In the genomic region with DNA sequence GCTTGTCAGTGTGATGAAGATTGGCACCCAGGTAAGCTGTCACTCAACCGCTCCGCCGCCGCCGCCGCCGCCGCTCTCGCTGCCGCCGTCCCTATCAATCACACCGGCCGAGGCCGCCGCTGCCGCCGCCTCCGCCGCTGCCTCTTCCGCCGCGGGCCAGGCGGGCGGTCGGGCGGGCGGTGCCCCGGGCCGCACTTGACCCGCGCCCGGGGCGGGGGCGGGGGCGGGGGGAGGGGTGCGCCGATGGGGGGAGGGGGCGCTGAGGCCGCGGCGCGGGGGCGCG, we compare ENCODE assay signal across 7 mouse cellular contexts. TPM values are rescaled to one million over a fixed set of nuclear protein-coding genes. Genes with fewer than 3 reads are reported as not detected.
DNase-seq lines count a peak whose midpoint lies in the region; ATAC-seq lines count a peak whose summit lies in the region.

No protein-coding gene starts in this region.

- no peaks in the 10 kb centered on the region for H3K27me3 ChIP-seq in megakaryocyte, embryonic 14.5 days (replicated peaks)
- no peaks in the 10 kb centered on the region for H3K27me3 ChIP-seq in forebrain, embryonic 11.5 days (ENCODE audit: control insufficient read depth, insufficient read depth, low read length)
- H3K27me3 ChIP-seq in limb, embryonic 12.5 days = no peaks in the 10 kb centered on the region
- H3K27me3 ChIP-seq in stomach, embryonic 14.5 days (ENCODE audit: control insufficient read depth, insufficient read depth, low read length) = no peaks in the 10 kb centered on the region

- peak overlapping the region; percentile 97 for H3K4me3 ChIP-seq in megakaryocyte, embryonic 14.5 days (replicated peaks)
- peak overlapping the region; percentile 80 for H3K4me3 ChIP-seq in forebrain, embryonic 11.5 days (ENCODE audit: low read depth, low read length)
- H3K4me3 ChIP-seq in limb, embryonic 12.5 days (replicated peaks) = peak overlapping the region; percentile 78
- H3K4me3 ChIP-seq in stomach, embryonic 14.5 days (ENCODE audit: low read depth, low read length) = peak overlapping the region; percentile 82

- H3K4me1 ChIP-seq in megakaryocyte, embryonic 14.5 days = peaks cover 49% of the 10 kb centered on the region
- H3K4me1 ChIP-seq in forebrain, embryonic 11.5 days (replicated peaks; ENCODE audit: control insufficient read depth, insufficient read depth, low read length) = peaks cover 22% of the 10 kb centered on the region
- H3K4me1 ChIP-seq in limb, embryonic 12.5 days (replicated peaks) = peaks cover 30% of the 10 kb centered on the region
- H3K4me1 ChIP-seq in stomach, embryonic 14.5 days (ENCODE audit: control insufficient read depth, insufficient read depth, low read length) = peaks cover 33% of the 10 kb centered on the region

- DNase-seq in forebrain, embryonic 11.5 days (ENCODE audit: low spot score) = no peak
- no peak for DNase-seq in adrenal gland, postnatal 25 days
- no peak for DNase-seq in gastrocnemius, postnatal 14 days

- H3K27ac ChIP-seq in forebrain, embryonic 11.5 days (ENCODE audit: low read depth, low read length) = peak overlapping the region; percentile 91
- peak overlapping the region; percentile 96 for H3K27ac ChIP-seq in limb, embryonic 12.5 days
- peak overlapping the region; percentile 96 for H3K27ac ChIP-seq in stomach, embryonic 14.5 days (ENCODE audit: low read length)

- H3K36me3 ChIP-seq in megakaryocyte, embryonic 14.5 days (replicated peaks; ENCODE audit: low read length) = peaks cover 13% of the 10 kb centered on the region
- no peaks in the 10 kb centered on the region for H3K36me3 ChIP-seq in forebrain, embryonic 11.5 days (ENCODE audit: control insufficient read depth, insufficient read depth, low read length)
- H3K36me3 ChIP-seq in limb, embryonic 12.5 days = peaks cover 6% of the 10 kb centered on the region; the same call in 1 of the 2 replicates
- H3K36me3 ChIP-seq in stomach, embryonic 14.5 days (ENCODE audit: control insufficient read depth, insufficient read depth, low read length) = no peaks in the 10 kb centered on the region

- 0% methylated on average over 31 of the region's 44 CpGs for WGBS in forebrain, embryonic 11.5 days
- WGBS in limb, embryonic 12.5 days = 0% methylated on average over 23 of the region's 44 CpGs
- 2% methylated on average over 13 of the region's 44 CpGs for WGBS in stomach, embryonic 14.5 days

- H3K9ac ChIP-seq in forebrain, embryonic 11.5 days (ENCODE audit: low read length) = peak overlapping the region; percentile 87
- H3K9ac ChIP-seq in limb, embryonic 12.5 days (replicated peaks) = peak overlapping the region; percentile 85
- peak overlapping the region; percentile 87 for H3K9ac ChIP-seq in stomach, embryonic 14.5 days (replicated peaks; ENCODE audit: low read depth, low read length)

- intact Hi-C loops in gastrocnemius, postnatal 14 days (cut with DNase I; ENCODE audit: low total_unique reads) = loop anchor here (5.0 to 10.0 kb wide), 2 partner anchors 37 to 90 kb away; partner anchors contain the start of gene U2af1

- no peak for ATAC-seq in megakaryocyte, adult 5-6 weeks (ENCODE audit: poor library complexity, severe bottlenecking)
- ATAC-seq in forebrain, embryonic 11.5 days (replicated peaks; ENCODE audit: low FRiP score) = no peak
- no peak for ATAC-seq in limb, embryonic 12.5 days (ENCODE audit: insufficient number of reproducible peaks, insufficient read depth, low FRiP score, low TSS enrichment, low read depth)
- ATAC-seq in stomach, embryonic 14.5 days (ENCODE audit: insufficient number of reproducible peaks, insufficient read depth, low FRiP score, low read depth) = no peak

- H3K9me3 ChIP-seq in megakaryocyte, embryonic 14.5 days = no peaks in the 10 kb centered on the region
- no peaks in the 10 kb centered on the region for H3K9me3 ChIP-seq in forebrain, embryonic 11.5 days (ENCODE audit: control insufficient read depth, low read length)
- no peaks in the 10 kb centered on the region for H3K9me3 ChIP-seq in limb, embryonic 12.5 days
- H3K9me3 ChIP-seq in stomach, embryonic 14.5 days (ENCODE audit: control insufficient read depth, low read depth, low read length) = no peaks in the 10 kb centered on the region

- peak overlapping the region; percentile 89 for H3K4me2 ChIP-seq in forebrain, embryonic 11.5 days (ENCODE audit: low read depth, low read length, severe bottlenecking)
- peak overlapping the region; percentile 87 for H3K4me2 ChIP-seq in limb, embryonic 12.5 days
- peak overlapping the region; percentile 88 for H3K4me2 ChIP-seq in stomach, embryonic 14.5 days (replicated peaks; ENCODE audit: low read depth, low read length)

RNA-seq across cellular contexts. Expression of gene Pknox1, which starts 0.3 kb away (rescaled TPM):
- polyA plus RNA-seq in megakaryocyte, embryonic 14.5 days (2012; ENCODE audit: insufficient read depth, low replicate concordance) = 2.5 TPM in 1 of 2 replicates, not detected in the other
- total RNA-seq in megakaryocyte, adult 5-6 weeks (2015) = 19.5 and 20.8 TPM in 2 replicates
- 24.7 and 33.1 TPM in 2 replicates for total RNA-seq in megakaryocyte, adult 5-6 weeks (2017)
- polyA plus RNA-seq in forebrain, embryonic 11.5 days (2014; fragmentation: Nextera tagmentation; extraction: Ambion mirVana) = 29.8 and 31.1 TPM in 2 replicates
- 35.4 and 39.3 TPM in 2 replicates for polyA plus RNA-seq in limb, embryonic 12.5 days (2016; fragmentation: Nextera tagmentation; extraction: Ambion mirVana)
- polyA plus RNA-seq in stomach, embryonic 14.5 days (2014; fragmentation: Nextera tagmentation; extraction: Ambion mirVana) = 44.4 and 45.1 TPM in 2 replicates
- 23.9 and 25.0 TPM in 2 replicates for total RNA-seq in adrenal gland, postnatal 25 days (2021)
- total RNA-seq in gastrocnemius, postnatal 14 days (2021) = 10 to 100 TPM in 1 of 2 experiments, 1 to 10 TPM in 1; 7.9 to 10.7 TPM

RNA-seq across cellular contexts. Expression of gene Ndufv3, which starts 44.9 kb away (rescaled TPM):
- polyA plus RNA-seq in megakaryocyte, embryonic 14.5 days (2012; ENCODE audit: insufficient read depth, low replicate concordance) = 77.3 and 604 TPM in 2 replicates
- total RNA-seq in megakaryocyte, adult 5-6 weeks (2015) = 92.8 and 95.7 TPM in 2 replicates
- 215 and 217 TPM in 2 replicates for total RNA-seq in megakaryocyte, adult 5-6 weeks (2017)
- 225 and 246 TPM in 2 replicates for polyA plus RNA-seq in forebrain, embryonic 11.5 days (2014; fragmentation: Nextera tagmentation; extraction: Ambion mirVana)
- 241 and 250 TPM in 2 replicates for polyA plus RNA-seq in limb, embryonic 12.5 days (2016; fragmentation: Nextera tagmentation; extraction: Ambion mirVana)
- polyA plus RNA-seq in stomach, embryonic 14.5 days (2014; fragmentation: Nextera tagmentation; extraction: Ambion mirVana) = 296 and 346 TPM in 2 replicates
- total RNA-seq in adrenal gland, postnatal 25 days (2021) = 379 and 390 TPM in 2 replicates
- total RNA-seq in gastrocnemius, postnatal 14 days (2021) = 100 to 1,000 TPM; 423 to 456 TPM

RNA-seq across cellular contexts. Expression of gene Wdr4, which starts 45.0 kb away (rescaled TPM):
- 13.5 and 35.0 TPM in 2 replicates for polyA plus RNA-seq in megakaryocyte, embryonic 14.5 days (2012; ENCODE audit: insufficient read depth, low replicate concordance)
- total RNA-seq in megakaryocyte, adult 5-6 weeks (2015) = 2.8 and 3.4 TPM in 2 replicates
- total RNA-seq in megakaryocyte, adult 5-6 weeks (2017) = 3.7 and 7.3 TPM in 2 replicates
- 48.9 and 49.3 TPM in 2 replicates for polyA plus RNA-seq in forebrain, embryonic 11.5 days (2014; fragmentation: Nextera tagmentation; extraction: Ambion mirVana)
- 42.0 and 43.6 TPM in 2 replicates for polyA plus RNA-seq in limb, embryonic 12.5 days (2016; fragmentation: Nextera tagmentation; extraction: Ambion mirVana)
- 34.7 and 36.7 TPM in 2 replicates for polyA plus RNA-seq in stomach, embryonic 14.5 days (2014; fragmentation: Nextera tagmentation; extraction: Ambion mirVana)
- 16.1 and 27.8 TPM in 2 replicates for total RNA-seq in adrenal gland, postnatal 25 days (2021)
- total RNA-seq in gastrocnemius, postnatal 14 days (2021) = 1 to 10 TPM; 6.7 to 7.9 TPM
